Mouse (Mus musculus) CH12.LX (cell line): ENCODE measurements around the gene P2rx7.

Source experiments
- MAX ChIP-seq: IDR thresholded peaks from 2 replicates; pipeline ENCODE4 v1.6.1; 2011; ENCODE audit warnings: low read length, improper control_type of control experiment
- NRF1 ChIP-seq: IDR thresholded peaks from 2 replicates; pipeline ENCODE4 v1.6.1; 2014; ENCODE audit warnings: low read depth, mild to moderate bottlenecking, inconsistent platforms, low read length, improper control_type of control experiment, moderate library complexity
- POLR2AphosphoS2 ChIP-seq: IDR thresholded peaks from 2 replicates; pipeline ENCODE4 v1.6.1; 2011; ENCODE audit warnings: low read depth, low read length, improper control_type of control experiment
- RAD21 ChIP-seq: IDR thresholded peaks from 2 replicates; pipeline ENCODE4 v1.6.1; 2011; ENCODE audit warnings: low read depth, mild to moderate bottlenecking, low read length, improper control_type of control experiment, moderate library complexity
- SIN3A ChIP-seq: IDR thresholded peaks from 2 replicates; pipeline ENCODE4 v1.6.1; 2012; ENCODE audit warnings: low read length, improper control_type of control experiment, inconsistent platforms

- TF ChIP-seq POLR2AphosphoS2: no peak
- no peak for TF ChIP-seq SIN3A
- no peak for TF ChIP-seq MAX
- TF ChIP-seq NRF1: no peak
- no peak for TF ChIP-seq RAD21
These were observed 90.2 kb downstream of the P2rx7 start for GRCm38 (mm10) chr5:122733881-122734280.
